ENCODE assay signal across 8 mouse cellular contexts in the genomic region with DNA sequence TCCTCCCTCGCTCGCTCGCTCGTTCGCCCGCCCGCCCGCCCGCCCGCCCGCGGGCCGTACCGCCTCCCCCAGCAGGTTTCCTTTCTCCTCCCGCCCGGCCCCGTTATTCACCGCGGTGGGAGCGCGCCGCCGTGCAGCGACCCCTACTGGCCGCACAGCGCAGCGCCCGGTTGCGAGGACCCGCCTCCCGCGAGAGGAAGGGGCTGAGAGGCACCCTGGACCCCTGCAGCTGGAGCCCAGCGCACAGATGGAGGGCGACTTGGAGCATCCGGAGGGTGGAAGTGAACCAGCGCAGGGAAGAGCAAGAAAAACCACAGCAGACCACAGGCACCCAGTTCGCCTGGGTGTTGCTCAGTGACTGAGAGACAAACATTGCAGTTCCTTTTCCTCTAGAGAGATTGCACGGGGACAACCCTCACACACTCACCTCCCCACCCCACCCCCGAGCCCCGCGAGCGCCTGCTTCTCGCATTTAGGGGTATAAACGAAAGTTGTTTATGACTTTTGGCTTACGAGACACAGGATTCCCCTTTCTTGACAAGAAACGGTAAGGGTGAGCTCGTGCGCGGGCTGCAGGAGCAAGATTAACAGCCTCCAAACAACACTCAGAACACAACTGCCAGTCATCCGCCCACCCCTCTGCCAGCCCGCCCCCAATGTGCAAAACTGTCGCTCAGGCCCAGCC. TPM values are rescaled to one million over a fixed set of nuclear protein-coding genes. Genes with fewer than 3 reads are reported as not detected.
DNase-seq lines count a peak whose midpoint lies in the region; ATAC-seq and TF ChIP-seq lines count a peak whose summit lies in the region.

No protein-coding gene starts in this region.

- TF ChIP-seq EP300 in ES-Bruce4 (IDR thresholded peaks at IDR 0.05; ENCODE audit: insufficient read depth, low read depth, low read length): 0 out of 2 replicates have a peak, but pooled peaks have one; percentile 43

- TF ChIP-seq CTCF in ES-Bruce4 (IDR thresholded peaks at IDR 0.05; ENCODE audit: low read depth, low read length): peak; percentile 66
- peak; percentile 10; the same call in 1 of the 2 replicates for TF ChIP-seq CTCF in lung, adult 2 months (IDR thresholded peaks at IDR 0.05; ENCODE audit: insufficient read depth, low read length)

- no peaks in the 10 kb centered on the region for H3K4me1 ChIP-seq in ES-Bruce4 (ENCODE audit: control insufficient read depth, insufficient read depth, low read length)
- H3K4me1 ChIP-seq in forebrain, embryonic 11.5 days (replicated peaks; ENCODE audit: control insufficient read depth, insufficient read depth, low read length): peaks cover 14% of the 10 kb centered on the region
- H3K4me1 ChIP-seq in heart, embryonic 16.5 days (ENCODE audit: control insufficient read depth, insufficient read depth, low read length): peaks cover 7% of the 10 kb centered on the region
- H3K4me1 ChIP-seq in lung, adult 2 months (ENCODE audit: control insufficient read depth, insufficient read depth, low read length): no peaks in the 10 kb centered on the region
- H3K4me1 ChIP-seq in neural tube, embryonic 14.5 days (ENCODE audit: control insufficient read depth, insufficient read depth, low read length): peaks cover 7% of the 10 kb centered on the region; the same call in 1 of the 2 replicates

- no peaks in the 10 kb centered on the region for H3K9me3 ChIP-seq in ES-Bruce4 (replicated peaks; ENCODE audit: control insufficient read depth, insufficient read depth, low read length, poor library complexity, severe bottlenecking)
- no peaks in the 10 kb centered on the region for H3K9me3 ChIP-seq in forebrain, embryonic 11.5 days (ENCODE audit: control insufficient read depth, low read length)
- no peaks in the 10 kb centered on the region for H3K9me3 ChIP-seq in heart, embryonic 16.5 days (replicated peaks; ENCODE audit: control insufficient read depth, low read length)
- no peaks in the 10 kb centered on the region for H3K9me3 ChIP-seq in neural tube, embryonic 14.5 days (ENCODE audit: control insufficient read depth, low read length)

- no peaks in the 10 kb centered on the region for H3K27me3 ChIP-seq in ES-Bruce4 (ENCODE audit: control insufficient read depth, insufficient read depth, low read length, poor library complexity, severe bottlenecking)
- H3K27me3 ChIP-seq in forebrain, embryonic 11.5 days (ENCODE audit: control insufficient read depth, insufficient read depth, low read length): no peaks in the 10 kb centered on the region; the same call in 1 of the 2 replicates
- H3K27me3 ChIP-seq in heart, embryonic 16.5 days (ENCODE audit: control insufficient read depth, insufficient read depth, low read length): peaks cover 5% of the 10 kb centered on the region; the same call in 1 of the 2 replicates
- no peaks in the 10 kb centered on the region for H3K27me3 ChIP-seq in neural tube, embryonic 14.5 days (ENCODE audit: control insufficient read depth, insufficient read depth, low read length)

- H3K36me3 ChIP-seq in ES-Bruce4 (ENCODE audit: control insufficient read depth, insufficient read depth, low read length, poor library complexity, severe bottlenecking): no peaks in the 10 kb centered on the region
- H3K36me3 ChIP-seq in forebrain, embryonic 11.5 days (ENCODE audit: control insufficient read depth, insufficient read depth, low read length): no peaks in the 10 kb centered on the region
- no peaks in the 10 kb centered on the region for H3K36me3 ChIP-seq in heart, embryonic 16.5 days (ENCODE audit: control insufficient read depth, insufficient read depth)
- no peaks in the 10 kb centered on the region for H3K36me3 ChIP-seq in neural tube, embryonic 14.5 days (ENCODE audit: control insufficient read depth, insufficient read depth, low read length)

- H3K27ac ChIP-seq in ES-Bruce4 (ENCODE audit: insufficient read depth, low read length): no peak overlapping the region
- peak overlapping the region; percentile 68 for H3K27ac ChIP-seq in forebrain, embryonic 11.5 days (ENCODE audit: low read depth, low read length)
- peak overlapping the region; percentile 55; the same call in 1 of the 2 replicates for H3K27ac ChIP-seq in heart, embryonic 16.5 days (ENCODE audit: low read length)
- H3K27ac ChIP-seq in neural tube, embryonic 14.5 days (ENCODE audit: low read depth, low read length): no peak overlapping the region

- TF ChIP-seq POLR2A in ES-Bruce4 (IDR thresholded peaks at IDR 0.05; ENCODE audit: insufficient read depth, low read length): no peak
- TF ChIP-seq POLR2A in lung, adult 2 months (IDR thresholded peaks at IDR 0.05; ENCODE audit: borderline replicate concordance, extremely low read depth, low read depth, low read length): no peak

- H3K9ac ChIP-seq in ES-Bruce4 (ENCODE audit: low read depth, poor library complexity, severe bottlenecking): peak overlapping the region; percentile 73
- peak overlapping the region; percentile 91 for H3K9ac ChIP-seq in forebrain, embryonic 11.5 days (ENCODE audit: low read length)
- peak overlapping the region; percentile 78 for H3K9ac ChIP-seq in heart, embryonic 16.5 days (ENCODE audit: low read length)
- H3K9ac ChIP-seq in neural tube, embryonic 14.5 days (replicated peaks; ENCODE audit: low read depth, low read length): peak overlapping the region; percentile 51

- peak overlapping the region; percentile 95 for H3K4me2 ChIP-seq in forebrain, embryonic 11.5 days (ENCODE audit: low read depth, low read length, severe bottlenecking)
- peak overlapping the region; percentile 100 for H3K4me2 ChIP-seq in heart, embryonic 16.5 days (ENCODE audit: low read depth, low read length)
- peak overlapping the region; percentile 75 for H3K4me2 ChIP-seq in neural tube, embryonic 14.5 days (ENCODE audit: low read depth, low read length)

- under 1% methylated on average over 47 of the region's 52 CpGs for WGBS in forebrain, embryonic 11.5 days
- WGBS in heart, embryonic 16.5 days: under 1% methylated on average over 39 of the region's 52 CpGs
- under 1% methylated on average over 43 of the region's 52 CpGs for WGBS in lung, adult 2 months
- WGBS in neural tube, embryonic 14.5 days: under 1% methylated on average over 39 of the region's 52 CpGs

- peak overlapping the region; percentile 94 for H3K4me3 ChIP-seq in ES-Bruce4 (ENCODE audit: low read depth, low read length)
- peak overlapping the region; percentile 84 for H3K4me3 ChIP-seq in forebrain, embryonic 11.5 days (ENCODE audit: low read depth, low read length)
- peak overlapping the region; percentile 66 for H3K4me3 ChIP-seq in heart, embryonic 16.5 days (ENCODE audit: low read length)
- peak overlapping the region; percentile 58 for H3K4me3 ChIP-seq in lung, adult 2 months (replicated peaks; ENCODE audit: extremely low read depth, low read depth, low read length)
- peak overlapping the region; percentile 54 for H3K4me3 ChIP-seq in neural tube, embryonic 14.5 days (ENCODE audit: low read depth, low read length)

- DNase-seq in c-Kit-positive CD71-positive TER-119-negative erythroid progenitor cells, embryonic 14.5 days (ENCODE audit: low read depth): peak; percentile 65
- DNase-seq in forebrain, embryonic 11.5 days (ENCODE audit: low spot score): peak; percentile 95
- peak; percentile 84 for DNase-seq in kidney, postnatal 14 days
- peak; percentile 75 for DNase-seq in lung, adult 2 months
- DNase-seq in testis, postnatal 14 days (ENCODE audit: low spot score): peak; percentile 82

- ATAC-seq in forebrain, embryonic 11.5 days (replicated peaks; ENCODE audit: low FRiP score): peak; percentile 84
- ATAC-seq in heart, embryonic 16.5 days (replicated peaks; ENCODE audit: extremely low read depth, insufficient read depth, low FRiP score): peak; percentile 80
- ATAC-seq in neural tube, embryonic 14.5 days (ENCODE audit: low read depth): peak; percentile 92

RNA-seq across cellular contexts. Expression of a gene that starts 0.3 kb away (rescaled TPM):
- polyA plus RNA-seq in ES-Bruce4 (2011; ENCODE audit: insufficient read depth, insufficient read length, low read depth, missing spikeins): 16.5 and 18.5 TPM in 2 replicates
- polyA plus RNA-seq in forebrain, embryonic 11.5 days (2014; fragmentation: Nextera tagmentation; extraction: Ambion mirVana): 19.8 and 20.1 TPM in 2 replicates
- polyA plus RNA-seq in heart, embryonic 16.5 days (2015; fragmentation: Nextera tagmentation; extraction: Ambion mirVana): 2.9 and 4.6 TPM in 2 replicates
- polyA plus RNA-seq in lung, adult 2 months (2012; rRNA removed): 1.7 and 2.4 TPM in 2 replicates
- 2.0 and 2.8 TPM in 2 replicates for polyA plus RNA-seq in neural tube, embryonic 14.5 days (2014; fragmentation: Nextera tagmentation; extraction: Ambion mirVana)

Comparison
In these comparisons a context has a peak if more than half of its experiments do, and no peak if none do; other contexts are left out.
1. H3K27ac ChIP-seq: peak in forebrain, embryonic 11.5 days (single experiment) and heart, embryonic 16.5 days (single experiment); none in ES-Bruce4 (single experiment) and neural tube, embryonic 14.5 days (single experiment).
2. Peak in every context shown above with its lines, with median percentiles within 50 percentile points of each other: H3K4me3 ChIP-seq, H3K9ac ChIP-seq, DNase-seq, ATAC-seq and H3K4me2 ChIP-seq.